Mouse (Mus musculus) adrenal gland, postnatal 0 days (tissue): ENCODE results near the gene Txnip. TPM values are rescaled to one million over a fixed set of nuclear protein-coding genes. Genes with fewer than 3 reads are reported as not detected.

ENCODE experiments used
- polyA plus RNA-seq: library from polyadenylated mRNA; unstranded; fragments of >200 nt; fragmentation: Nextera tagmentation; extraction: Ambion mirVana; gene quantifications from 2 replicates; pipeline ENCODE4 v1.2.1, GENCODE M21; 2015

The Txnip gene
- polyA plus RNA-seq: 428 and 484 TPM in 2 replicates

GRCm38 (mm10) chr3:96557694-96558093, at the start of gene Txnip:
TSS of gene Txnip (plus strand) at chr3:96557957.

DNA sequence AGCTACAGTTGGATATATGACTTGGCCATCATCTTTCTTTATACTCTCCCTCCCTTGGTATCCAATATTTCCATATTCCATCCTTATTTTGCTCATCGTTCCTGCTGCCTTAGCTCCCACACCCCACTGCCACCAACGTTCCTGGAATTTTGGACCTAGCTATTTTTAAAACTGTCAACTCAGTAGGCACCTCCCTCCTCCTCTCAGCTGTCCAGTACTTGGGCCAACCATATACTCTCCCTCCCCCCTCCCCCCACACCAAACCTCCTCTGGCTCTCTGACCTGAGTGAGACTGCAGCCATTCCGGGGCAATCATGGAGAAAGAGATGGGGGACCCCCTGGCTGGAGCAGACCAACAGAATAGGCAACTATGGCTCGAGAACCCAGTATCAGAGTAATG, 32.8 kb upstream of the Txnip start, which contains the start of gene Hfe2:
Hfe2 (plus strand) TSS at position 259 of the 400 bp plus-strand sequence.

DNA sequence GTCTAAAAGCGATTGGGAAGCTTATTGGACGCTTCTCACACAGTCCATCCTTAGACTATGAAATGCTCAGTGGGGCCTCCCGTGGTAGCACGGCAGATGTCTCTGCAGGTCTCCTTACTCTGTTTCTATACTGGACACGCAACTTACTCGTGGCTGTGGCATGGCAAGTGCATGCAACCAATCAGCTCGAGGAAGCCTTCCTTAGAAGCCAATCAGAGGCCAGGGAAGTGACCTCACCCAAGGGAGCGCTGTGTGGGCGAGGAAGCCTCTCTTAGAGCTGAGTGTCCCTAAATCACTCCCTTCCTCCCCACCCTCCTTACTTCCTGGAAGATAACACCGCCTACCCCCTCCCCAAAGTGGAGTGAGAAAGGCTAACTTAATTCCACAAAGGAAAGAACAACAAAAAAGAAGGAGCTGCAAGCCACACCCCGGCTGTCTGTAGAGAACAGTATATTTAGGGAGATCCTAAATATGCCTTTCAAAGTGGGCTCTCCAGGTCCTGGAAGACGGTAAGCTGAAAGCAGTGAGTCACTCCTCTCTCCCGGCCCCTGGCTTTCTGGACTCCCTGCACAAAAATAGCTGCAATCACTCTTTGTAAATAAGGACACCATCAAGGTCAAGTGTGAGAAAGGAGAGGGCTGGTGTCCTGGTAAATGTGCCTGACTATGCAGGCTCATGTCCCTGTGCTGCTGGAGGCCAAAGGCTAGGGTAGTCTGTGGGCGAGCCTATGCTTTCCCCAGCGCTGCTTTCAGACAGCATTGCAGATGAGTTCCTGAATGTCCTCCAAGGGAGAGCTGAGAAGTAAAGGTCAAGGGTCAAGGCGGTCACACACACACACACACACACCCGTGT, 19.2 kb downstream of the Txnip start, which contains the start of gene Gm16253:
Gm16253 (plus strand) TSS at position 295 of the 852 bp plus-strand sequence.

DNA sequence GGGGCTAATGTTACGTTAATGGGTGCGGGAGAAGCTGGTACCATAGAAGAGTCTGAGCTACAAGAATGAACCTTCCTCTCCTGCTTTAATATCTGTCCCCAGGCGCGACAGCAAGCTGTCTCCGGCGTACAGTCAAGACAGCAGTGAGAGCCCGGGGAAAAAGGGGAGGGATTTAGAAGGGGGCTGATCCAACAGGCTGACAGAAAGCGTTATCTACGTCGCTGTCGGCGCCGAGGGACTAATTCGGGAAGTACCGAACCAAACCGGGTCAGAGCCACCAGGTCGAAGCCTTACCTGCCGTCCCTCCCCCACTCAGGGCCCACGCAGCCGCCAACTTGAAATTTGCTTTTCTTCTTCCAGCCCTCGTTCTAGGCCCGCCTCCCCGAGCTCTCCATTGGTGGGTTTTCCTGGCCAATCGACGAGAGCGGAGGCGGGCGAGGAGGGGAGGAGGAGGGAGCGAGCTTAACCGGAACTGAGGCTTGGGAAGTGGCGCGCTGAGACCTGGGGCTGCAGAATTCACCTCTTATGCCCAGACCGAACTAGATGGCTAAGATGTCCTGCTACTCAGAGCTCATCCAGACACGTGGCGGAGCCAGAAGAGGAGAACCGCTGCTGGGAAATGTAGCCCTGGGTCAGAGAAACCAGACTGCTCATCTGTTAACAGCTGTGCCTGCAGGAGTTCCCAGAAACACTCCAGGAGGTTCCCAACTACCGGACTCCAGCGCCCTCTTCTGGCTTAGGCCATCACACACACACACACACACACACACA, 36.2 kb downstream of the Txnip start, which contains the start of gene Polr3gl:
Polr3gl (minus strand) TSS at position 392 of the 771 bp plus-strand sequence.

GRCm38 (mm10) chr3:96596228-96596707, 38.5 kb downstream of the Txnip start, which contains the start of gene Ankrd34a:
TSS of gene Ankrd34a (plus strand) at chr3:96596636.

DNA sequence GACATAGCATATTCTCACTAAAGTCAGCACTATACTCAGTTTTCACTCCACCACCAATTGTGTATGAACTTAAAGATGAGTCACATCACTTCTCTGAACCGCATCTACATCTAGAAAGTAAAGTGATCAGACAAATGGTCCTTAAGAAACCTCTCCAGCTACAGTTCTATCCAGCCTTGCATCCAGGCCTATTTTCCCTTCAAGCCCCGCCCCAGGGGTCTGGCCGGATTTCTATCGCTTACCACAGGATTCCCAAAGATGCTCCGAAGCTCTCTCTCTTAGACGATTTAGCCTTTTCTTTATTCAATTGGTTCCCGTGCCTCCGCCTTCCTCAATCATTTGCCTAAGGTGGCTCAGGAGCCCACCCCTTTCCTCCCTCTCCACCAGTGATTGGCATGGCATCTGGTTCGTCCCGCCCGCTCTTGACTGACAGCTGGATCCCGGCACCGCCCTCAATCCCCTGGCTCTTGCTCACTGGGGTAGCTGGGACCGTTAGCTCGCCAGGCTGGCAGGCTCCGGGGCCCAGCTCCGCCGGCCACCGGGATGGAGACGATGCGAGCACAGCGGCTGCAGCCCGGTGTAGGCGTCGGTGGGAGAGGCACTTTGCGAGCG, 43.0 kb downstream of the Txnip start, which contains the start of gene Lix1l:
Lix1l (plus strand) TSS at position 511 of the 612 bp plus-strand sequence.

Other genes starting within 250 kb of the Txnip start
- not detected in 2 replicates for gene BC107364, start 105.7 kb upstream of the Txnip start, polyA plus RNA-seq
- 0.88 and 1.3 TPM in 2 replicates for gene Hfe2, start 32.8 kb upstream of the Txnip start, polyA plus RNA-seq
- gene Gm16253, start 19.0 kb downstream of the Txnip start, polyA plus RNA-seq: 0.54 and 0.76 TPM in 2 replicates
- 34.6 and 48.1 TPM in 2 replicates for gene Polr3gl, start 36.2 kb downstream of the Txnip start, polyA plus RNA-seq
- gene Ankrd34a, start 38.7 kb downstream of the Txnip start, polyA plus RNA-seq: 1.1 and 1.6 TPM in 2 replicates
- gene Lix1l, start 43.2 kb downstream of the Txnip start, polyA plus RNA-seq: 6.3 and 7.1 TPM in 2 replicates
- gene Rbm8a, start 72.0 kb downstream of the Txnip start, polyA plus RNA-seq: 66.6 and 83.3 TPM in 2 replicates
- 55.1 and 71.8 TPM in 2 replicates for gene Pex11b, start 77.4 kb downstream of the Txnip start, polyA plus RNA-seq
- 0.06 TPM in 1 of 2 replicates, not detected in the other for gene Gm42957, start 77.5 kb downstream of the Txnip start, polyA plus RNA-seq
- gene Itga10, start 87.6 kb downstream of the Txnip start, polyA plus RNA-seq: 0.84 and 1.3 TPM in 2 replicates
- gene Ankrd35, start 112.2 kb downstream of the Txnip start, polyA plus RNA-seq: 1.5 and 2.2 TPM in 2 replicates
- gene Pias3, start 138.4 kb downstream of the Txnip start, polyA plus RNA-seq: 24.3 and 35.9 TPM in 2 replicates
- 5.5 and 10.6 TPM in 2 replicates for gene Nudt17, start 150.6 kb downstream of the Txnip start, polyA plus RNA-seq
- gene Polr3c, start 169.7 kb downstream of the Txnip start, polyA plus RNA-seq: 21.9 and 26.0 TPM in 2 replicates
- gene Rnf115, start 169.7 kb downstream of the Txnip start, polyA plus RNA-seq: 36.9 and 51.1 TPM in 2 replicates